Mouse (Mus musculus) liver, embryonic 16.5 days (tissue): ENCODE measurements around the gene Pard6b. TPM values are rescaled to one million over a fixed set of nuclear protein-coding genes. Genes with fewer than 3 reads are reported as not detected.
"Not testable (repeated sequence)": the region's sequence is repeated elsewhere in the genome, so short reads cannot be mapped to it uniquely, and the experiment has no call there.

Experiments used
- ATAC-seq: fragments of 200-750 bp; cut with Nextera tagmentation; 2 replicates; pipeline ENCODE4 v1.8.0; 2017; ENCODE audit warnings: low read depth, mild to moderate bottlenecking, moderate number of reproducible peaks, moderate library complexity
- H3K27ac ChIP-seq: fragments of 300-500 bp; sonication (generic); 2 replicates; pipeline ENCODE4 v1.5.1; 2014; ENCODE audit warnings: mild to moderate bottlenecking, low read length
- H3K27me3 ChIP-seq: fragments of 300-500 bp; sonication (generic); 2 replicates; pipeline ENCODE4 v1.6.1; 2014; ENCODE audit warnings: low read depth, low read length, mixed read lengths; ENCODE audit not compliant: control insufficient read depth, insufficient read depth
- H3K36me3 ChIP-seq: fragments of 300-500 bp; sonication (generic); 2 replicates; pipeline ENCODE4 v1.6.1; 2014; ENCODE audit warnings: mild to moderate bottlenecking; ENCODE audit not compliant: control insufficient read depth, insufficient read depth
- H3K4me1 ChIP-seq: fragments of 300-500 bp; sonication (generic); 2 replicates; pipeline ENCODE4 v1.6.1; 2014; ENCODE audit warnings: low read depth, low read length, mixed read lengths; ENCODE audit not compliant: control insufficient read depth
- H3K4me2 ChIP-seq: fragments of 300-500 bp; sonication (generic); 2 replicates; pipeline ENCODE4 v1.6.1; 2014; ENCODE audit warnings: low read depth, low read length, mixed read lengths
- H3K4me3 ChIP-seq: fragments of 300-500 bp; sonication (generic); 2 replicates; pipeline ENCODE4 v1.5.1; 2014; ENCODE audit warnings: low read depth, mild to moderate bottlenecking, low read length
- H3K9ac ChIP-seq: fragments of 300-500 bp; sonication (generic); 2 replicates; pipeline ENCODE4 v1.6.1; 2014; ENCODE audit warnings: low read depth, low read length
- H3K9me3 ChIP-seq: fragments of 300-500 bp; sonication (generic); replicated peaks from 2 replicates; pipeline ENCODE4 v1.6.1; 2016; ENCODE audit warnings: low read length; ENCODE audit not compliant: control insufficient read depth
- WGBS: fragments of 180-500 bp; shearing (Covaris S2); extraction: QIAGEN DNeasy Blood & Tissue Kit; methylation state at CpG from one replicate; pipeline ENCODE4 v1.1.7; 2014; ENCODE audit not compliant: insufficient replicate concordance; 5-methylcytosine and 5-hydroxymethylcytosine counted together
- polyA plus RNA-seq: library from polyadenylated mRNA; unstranded; fragments of >200 nt; fragmentation: Nextera tagmentation; extraction: Ambion mirVana; gene quantifications from 2 replicates; pipeline ENCODE4 v1.2.1, GENCODE M21; 2015

The Pard6b gene
- polyA plus RNA-seq, 1 experiment from 2014 or later, result 2.7 TPM

- H3K4me3 ChIP-seq, result no peak overlapping the region
- 0 out of 2 replicates have a peak, but pooled peaks cover 2% of the 10 kb centered on the region for H3K9me3 ChIP-seq
- H3K27me3 ChIP-seq, result no peaks in the 10 kb centered on the region; the same call in 1 of the 2 replicates
- no peak overlapping the region for H3K4me2 ChIP-seq
- ATAC-seq, result no peak
- H3K27ac ChIP-seq, result no peak overlapping the region
- H3K4me1 ChIP-seq, result no peaks in the 10 kb centered on the region; the same call in 1 of the 2 replicates
- H3K36me3 ChIP-seq, result no peaks in the 10 kb centered on the region
- WGBS, result 62% methylated on average over 8 of the region's 8 CpGs
- H3K9ac ChIP-seq, result no peak overlapping the region
Measured at GRCm38 (mm10) chr2:168056666-168056933, 24.2 kb upstream of the Pard6b start.

GRCm38 (mm10) chr2:168057876-168058275, 22.9 kb upstream of the Pard6b start:
- 31% methylated on average over 2 of the region's 2 CpGs for WGBS
- H3K36me3 ChIP-seq, H3K4me2 ChIP-seq, H3K9me3 ChIP-seq, H3K27me3 ChIP-seq, ATAC-seq, H3K27ac ChIP-seq, H3K9ac ChIP-seq, H3K4me3 ChIP-seq, H3K4me1 ChIP-seq: not testable (repeated sequence)

GRCm38 (mm10) chr2:168058488-168059199, 22.2 kb upstream of the Pard6b start:
- ATAC-seq, result peak; percentile 76
- H3K36me3 ChIP-seq, result no peaks in the 10 kb centered on the region
- 38% methylated on average over 13 of the region's 13 CpGs for WGBS
- H3K4me3 ChIP-seq, result no peak overlapping the region
- no peak overlapping the region for H3K4me2 ChIP-seq
- no peak overlapping the region for H3K27ac ChIP-seq
- 0 out of 2 replicates have a peak, but pooled peaks cover 2% of the 10 kb centered on the region for H3K9me3 ChIP-seq
- H3K4me1 ChIP-seq, result no peaks in the 10 kb centered on the region; the same call in 1 of the 2 replicates
- no peaks in the 10 kb centered on the region for H3K27me3 ChIP-seq
- no peak overlapping the region for H3K9ac ChIP-seq

GRCm38 (mm10) chr2:168059200-168059790, 21.5 kb upstream of the Pard6b start:
- Histone ChIP-seq H3K4me3 (no peak overlapping the region), H3K27ac (no peak overlapping the region), H3K36me3 (no peaks in the 10 kb centered on the region), H3K9me3 (0 out of 2 replicates have a peak, but pooled peaks cover 2% of the 10 kb centered on the region), H3K9ac (no peak overlapping the region), H3K4me2 (no peak overlapping the region), H3K4me1 (no peaks in the 10 kb centered on the region; the same call in 1 of the 2 replicates), H3K27me3 (no peaks in the 10 kb centered on the region)
- 65% methylated on average over 6 of the region's 6 CpGs for WGBS
- ATAC-seq, result no peak

GRCm38 (mm10) chr2:168063712-168064111, 17.1 kb upstream of the Pard6b start:
- Histone ChIP-seq H3K4me2 (no peak overlapping the region), H3K4me3 (no peak overlapping the region), H3K36me3 (no peaks in the 10 kb centered on the region), H3K9me3 (0 out of 2 replicates have a peak, but pooled peaks cover 2% of the 10 kb centered on the region), H3K27ac (no peak overlapping the region), H3K27me3 (no peaks in the 10 kb centered on the region), H3K4me1 (no peaks in the 10 kb centered on the region), H3K9ac (no peak overlapping the region)
- WGBS, result 71% methylated on average over 12 of the region's 12 CpGs
- ATAC-seq, result no peak

- no peak overlapping the region for H3K4me2 ChIP-seq
- H3K4me3 ChIP-seq, result no peak overlapping the region
- no peaks in the 10 kb centered on the region for H3K9me3 ChIP-seq
- H3K9ac ChIP-seq, result no peak overlapping the region
- no peak overlapping the region for H3K27ac ChIP-seq
- H3K27me3 ChIP-seq, result no peaks in the 10 kb centered on the region
- no peaks in the 10 kb centered on the region for H3K36me3 ChIP-seq
- H3K4me1 ChIP-seq, result no peaks in the 10 kb centered on the region
- 39% methylated on average over 7 of the region's 7 CpGs for WGBS
- ATAC-seq, result no peak
Measured at GRCm38 (mm10) chr2:168065511-168065910, 15.3 kb upstream of the Pard6b start.

- H3K4me2 ChIP-seq, result no peak overlapping the region
- no peaks in the 10 kb centered on the region for H3K4me1 ChIP-seq
- 72% methylated on average over 8 of the region's 8 CpGs for WGBS
- H3K27ac ChIP-seq, result no peak overlapping the region
- no peak for ATAC-seq
- no peak overlapping the region for H3K9ac ChIP-seq
- no peaks in the 10 kb centered on the region for H3K27me3 ChIP-seq
- H3K4me3 ChIP-seq, result no peak overlapping the region
- no peaks in the 10 kb centered on the region for H3K9me3 ChIP-seq
- no peaks in the 10 kb centered on the region for H3K36me3 ChIP-seq
Measured at GRCm38 (mm10) chr2:168066783-168067182, 14.0 kb upstream of the Pard6b start.

GRCm38 (mm10) chr2:168070425-168070824, 10.4 kb upstream of the Pard6b start:
- Histone ChIP-seq H3K27me3 (no peaks in the 10 kb centered on the region), H3K27ac (no peak overlapping the region), H3K36me3 (no peaks in the 10 kb centered on the region), H3K9ac (no peak overlapping the region), H3K9me3 (no peaks in the 10 kb centered on the region), H3K4me2 (no peak overlapping the region), H3K4me3 (no peak overlapping the region), H3K4me1 (no peaks in the 10 kb centered on the region)
- 49% methylated on average over 5 of the region's 5 CpGs for WGBS
- no peak for ATAC-seq

GRCm38 (mm10) chr2:168072436-168073131, 8.2 kb upstream of the Pard6b start:
- no peak for ATAC-seq
- Histone ChIP-seq H3K36me3 (no peaks in the 10 kb centered on the region), H3K9me3 (no peaks in the 10 kb centered on the region), H3K27me3 (no peaks in the 10 kb centered on the region; the same call in 1 of the 2 replicates), H3K27ac (no peak overlapping the region), H3K4me3 (no peak overlapping the region), H3K9ac (no peak overlapping the region), H3K4me1 (no peaks in the 10 kb centered on the region), H3K4me2 (no peak overlapping the region)
- WGBS, result 43% methylated on average over 12 of the region's 12 CpGs
